Comparison of ENCODE assay signal across 8 mouse cellular contexts in genomic region chr17:47436156-47436906, GRCm38 (mm10). TPM values are rescaled to one million over a fixed set of nuclear protein-coding genes. Genes with fewer than 3 reads are reported as not detected.
A peak's percentile ranks its signal among the peaks of the same experiment; 100 is the strongest.
DNase-seq lines count a peak whose midpoint lies in the region; ATAC-seq and TF ChIP-seq lines count a peak whose summit lies in the region.

Gene AI661453, plus strand, starts transcription at chr17:47436615.

- no peak for TF ChIP-seq CTCF in cerebellum, adult 2 months (IDR thresholded peaks at IDR 0.05; ENCODE audit: borderline replicate concordance, insufficient read depth, low read depth, low read length)
- TF ChIP-seq CTCF in bone marrow, adult 2 months (IDR thresholded peaks at IDR 0.05; ENCODE audit: control insufficient read depth, insufficient read depth, low read length), result no peak
- no peak for TF ChIP-seq CTCF in midbrain, postnatal 0 days (IDR thresholded peaks at IDR 0.05)

- DNase-seq in cerebellum, adult 2 months, result peak in 1 of 2 experiments; percentile 17
- DNase-seq in cerebellum, postnatal 4 days (ENCODE audit: low spot score in 2 of 2), result no peak
- no peak for DNase-seq in midbrain, postnatal 0 days (ENCODE audit: low spot score)
- no peak for DNase-seq in left cerebral cortex, postnatal 36 days (ENCODE audit: low spot score in 2 of 2)
- DNase-seq in layer of hippocampus, adult 8-10 months (ENCODE audit: low spot score in 2 of 2), result no peak

- H3K9ac ChIP-seq in hindbrain, embryonic 15.5 days, result peak within 1 kb of the TSS; percentile 33
- peak within 1 kb of the TSS; percentile 3; the same call in 1 of the 2 replicates for H3K9ac ChIP-seq in limb, embryonic 15.5 days
- H3K9ac ChIP-seq in midbrain, postnatal 0 days (replicated peaks; ENCODE audit: low read length, poor library complexity, severe bottlenecking), result peak within 1 kb of the TSS; percentile 5; the same call in 1 of the 2 replicates

- H3K4me1 ChIP-seq in cerebellum, adult 2 months (ENCODE audit: control insufficient read depth, insufficient read depth, low read length), result peaks cover 3% of the 10 kb centered on the region
- peaks cover 2% of the 10 kb centered on the region; the same call in 1 of the 2 replicates for H3K4me1 ChIP-seq in bone marrow, adult 2 months (ENCODE audit: control insufficient read depth, insufficient read depth, low read length)
- H3K4me1 ChIP-seq in hindbrain, embryonic 15.5 days (replicated peaks), result peaks cover 20% of the 10 kb centered on the region
- H3K4me1 ChIP-seq in limb, embryonic 15.5 days, result peaks cover 22% of the 10 kb centered on the region
- H3K4me1 ChIP-seq in midbrain, postnatal 0 days (ENCODE audit: insufficient read depth, low read length), result peaks cover 8% of the 10 kb centered on the region; the same call in 1 of the 2 replicates

- ATAC-seq in hindbrain, embryonic 15.5 days (ENCODE audit: low FRiP score, low read depth), result no peak
- ATAC-seq in limb, embryonic 15.5 days (ENCODE audit: insufficient number of reproducible peaks, low FRiP score, low TSS enrichment, low read depth), result peak; percentile 42; the same call in 1 of the 2 replicates
- no peak for ATAC-seq in midbrain, postnatal 0 days (ENCODE audit: low FRiP score)

- H3K9me3 ChIP-seq in hindbrain, embryonic 15.5 days, result no peaks in the 10 kb centered on the region
- H3K9me3 ChIP-seq in limb, embryonic 15.5 days, result no peaks in the 10 kb centered on the region
- H3K9me3 ChIP-seq in midbrain, postnatal 0 days (ENCODE audit: low read length), result no peaks in the 10 kb centered on the region

- no peak for TF ChIP-seq POLR2A in cerebellum, adult 2 months (IDR thresholded peaks at IDR 0.05; ENCODE audit: borderline replicate concordance, insufficient read depth, low read length)
- TF ChIP-seq POLR2A in bone marrow, adult 2 months (IDR thresholded peaks at IDR 0.05; ENCODE audit: borderline replicate concordance, control insufficient read depth, low read depth, low read length), result no peak

- WGBS in cerebellum, adult 2 months, result 3% methylated on average over 45 of the region's 45 CpGs
- 1% methylated on average over 45 of the region's 45 CpGs for WGBS in bone marrow, adult 2 months
- 1% methylated on average over 37 of the region's 45 CpGs for WGBS in hindbrain, embryonic 15.5 days
- 1% methylated on average over 45 of the region's 45 CpGs for WGBS in limb, embryonic 15.5 days
- WGBS in midbrain, postnatal 0 days, result 2% methylated on average over 35 of the region's 45 CpGs

- H3K27ac ChIP-seq in cerebellum, adult 2 months (ENCODE audit: insufficient read depth, low read length), result no peak within 1 kb of the TSS
- H3K27ac ChIP-seq in bone marrow, adult 2 months (ENCODE audit: control insufficient read depth, insufficient read depth, low read depth, low read length, poor library complexity), result no peak within 1 kb of the TSS
- H3K27ac ChIP-seq in hindbrain, embryonic 15.5 days (replicated peaks), result no peak within 1 kb of the TSS
- H3K27ac ChIP-seq in limb, embryonic 15.5 days, result peak within 1 kb of the TSS; percentile 66
- H3K27ac ChIP-seq in midbrain, postnatal 0 days (ENCODE audit: low read depth, low read length), result no peak within 1 kb of the TSS

- H3K4me3 ChIP-seq in cerebellum, adult 2 months (replicated peaks; ENCODE audit: insufficient read depth, low read depth, low read length), result peak within 1 kb of the TSS; percentile 11
- peak within 1 kb of the TSS; percentile 38 for H3K4me3 ChIP-seq in bone marrow, adult 2 months (replicated peaks; ENCODE audit: control insufficient read depth, low read depth, low read length)
- H3K4me3 ChIP-seq in hindbrain, embryonic 15.5 days, result peak within 1 kb of the TSS; percentile 40
- H3K4me3 ChIP-seq in limb, embryonic 15.5 days, result peak within 1 kb of the TSS; percentile 42
- H3K4me3 ChIP-seq in midbrain, postnatal 0 days (ENCODE audit: low read depth, low read length), result peak within 1 kb of the TSS; percentile 37

- H3K36me3 ChIP-seq in hindbrain, embryonic 15.5 days, result no peaks in the 10 kb centered on the region
- no peaks in the 10 kb centered on the region for H3K36me3 ChIP-seq in limb, embryonic 15.5 days
- H3K36me3 ChIP-seq in midbrain, postnatal 0 days (ENCODE audit: insufficient read depth, low read length), result no peaks in the 10 kb centered on the region

- peaks cover 3% of the 10 kb centered on the region; the same call in 1 of the 2 replicates for H3K27me3 ChIP-seq in cerebellum, adult 2 months (ENCODE audit: control insufficient read depth, insufficient read depth, low read length)
- H3K27me3 ChIP-seq in hindbrain, embryonic 15.5 days, result peaks cover 34% of the 10 kb centered on the region
- H3K27me3 ChIP-seq in limb, embryonic 15.5 days, result peaks cover 42% of the 10 kb centered on the region
- H3K27me3 ChIP-seq in midbrain, postnatal 0 days (ENCODE audit: insufficient read depth, low read length), result peaks cover 15% of the 10 kb centered on the region

- H3K4me2 ChIP-seq in hindbrain, embryonic 15.5 days, result peak within 1 kb of the TSS; percentile 81
- peak within 1 kb of the TSS; percentile 76 for H3K4me2 ChIP-seq in limb, embryonic 15.5 days
- H3K4me2 ChIP-seq in midbrain, postnatal 0 days (ENCODE audit: low read depth, low read length, poor library complexity, severe bottlenecking), result peak within 1 kb of the TSS; percentile 87

- intact Hi-C loops in left cerebral cortex, postnatal 36 days (cut with DNase I), result no loop called here

RNA-seq across cellular contexts. Expression of gene AI661453, which starts in this region (rescaled TPM):
- polyA plus RNA-seq in cerebellum, adult 2 months (2012; rRNA removed), result 0.11 and 0.13 TPM in 2 replicates
- 0.30 and 0.68 TPM in 2 replicates for polyA plus RNA-seq in bone marrow, adult 2 months (2011; ENCODE audit: insufficient read depth, insufficient read length, low replicate concordance, missing spikeins)
- 0.10 and 0.47 TPM in 2 replicates for polyA plus RNA-seq in hindbrain, embryonic 15.5 days (2015; fragmentation: Nextera tagmentation; extraction: Ambion mirVana)
- 3.9 and 5.1 TPM in 2 replicates for polyA plus RNA-seq in limb, embryonic 15.5 days (2015; fragmentation: Nextera tagmentation; extraction: Ambion mirVana)
- 0.19 and 0.93 TPM in 2 replicates for total RNA-seq in midbrain, postnatal 0 days (2014; rRNA removed)
- 0.13 and 0.19 TPM in 2 replicates for polyA plus RNA-seq in midbrain, postnatal 0 days (2015; fragmentation: Nextera tagmentation; extraction: Ambion mirVana)
- under 1 TPM; 0.30 to 0.43 TPM for total RNA-seq in left cerebral cortex, postnatal 36 days (2021)
- under 1 TPM; 0.23 to 0.82 (median 0.66) TPM for total RNA-seq in layer of hippocampus, adult 8-10 months (2022)
